Mouse (Mus musculus) left cerebral cortex, adult 18-20 months (tissue): ENCODE data around the gene Kng2. TPM values are rescaled to one million over a fixed set of nuclear protein-coding genes. Genes with fewer than 3 reads are reported as not detected.
"Not testable (repeated sequence)": the region's sequence is repeated elsewhere in the genome, so short reads cannot be mapped to it uniquely, and the experiment has no call there.

ENCODE experiments used
- DNase-seq, 2 experiments: peaks; one replicate each; pipeline ENCODE4 v3.0.0; 2021 to 2022; ENCODE audit warnings: low spot score in 2 of 2, mixed read lengths in 1 of 2
- total RNA-seq, 2 experiments: library from RNA; stranded (reverse); gene quantifications; 2 replicates each; pipeline ENCODE4 v1.2.3; 2021

Gene Kng2
- total RNA-seq, 2 experiments from 2014 or later, result not detected

DNA sequence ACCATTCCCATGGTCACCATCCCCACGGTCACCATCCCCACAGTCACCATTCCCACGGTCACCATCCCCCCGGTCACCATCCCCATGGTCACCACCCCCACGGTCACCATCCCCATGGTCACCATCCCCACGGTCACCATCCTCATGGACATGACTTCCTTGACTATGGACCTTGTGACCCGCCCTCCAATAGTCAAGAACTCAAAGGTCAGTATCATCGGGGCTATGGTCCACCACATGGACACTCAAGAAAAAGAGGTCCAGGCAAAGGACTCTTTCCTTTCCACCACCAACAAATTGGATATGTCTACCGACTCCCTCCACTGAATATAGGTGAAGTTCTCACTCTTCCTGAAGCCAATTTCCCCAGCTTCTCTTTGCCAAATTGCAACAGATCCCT lies 68.2 kb downstream of the Kng2 start:
- DNase-seq, result no peak

DNA sequence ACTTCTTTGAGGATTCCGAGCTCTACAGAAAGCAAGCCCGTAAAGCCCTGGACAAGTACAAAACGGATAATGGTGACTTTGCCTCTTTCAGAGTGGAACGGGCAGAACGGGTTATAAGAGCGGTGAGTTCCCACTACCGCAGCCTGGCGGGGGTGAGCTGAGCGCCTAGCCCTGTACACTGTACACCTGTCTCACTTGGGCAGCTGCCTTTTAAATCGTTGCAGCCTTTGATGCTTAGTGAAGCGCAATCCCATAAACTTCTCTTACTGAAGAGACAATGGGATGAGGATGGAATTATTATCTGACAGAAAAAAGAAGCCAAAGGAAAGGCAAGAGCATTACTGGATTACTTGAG lies 73.2 kb downstream of the Kng2 start:
- DNase-seq, result no peak

DNA sequence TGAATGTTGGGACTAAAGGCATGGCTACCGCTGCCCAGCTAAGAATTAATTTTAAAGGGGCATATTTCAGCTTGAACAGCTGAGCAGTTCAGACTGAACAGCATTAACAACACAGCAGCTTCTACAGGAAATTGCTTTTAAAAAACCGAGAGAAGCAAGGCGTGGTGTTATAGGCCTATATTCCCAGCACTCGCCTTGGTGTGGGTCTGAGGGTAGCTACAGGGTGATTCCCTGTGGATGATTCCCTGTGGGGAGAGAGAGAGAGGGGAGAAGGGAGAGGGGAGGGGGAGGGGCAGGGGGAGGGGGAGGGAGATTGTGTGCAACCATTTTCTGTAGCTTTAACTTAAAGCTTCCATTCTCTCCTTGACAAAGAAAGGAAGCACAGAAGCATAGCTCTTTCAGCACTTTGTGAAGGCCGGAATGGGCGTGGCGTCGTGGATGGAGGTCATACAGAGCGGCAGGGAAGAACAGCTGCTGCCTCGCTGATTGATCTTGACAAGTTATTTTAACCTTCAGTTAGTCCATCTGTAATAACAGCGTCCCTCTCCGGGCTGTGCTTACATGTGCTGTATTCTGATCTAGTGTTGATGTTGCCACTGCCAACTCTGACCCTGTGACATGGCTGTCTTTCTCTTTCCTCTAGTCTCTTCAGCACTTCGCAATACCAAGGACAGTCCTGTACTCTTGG lies 73.7 kb downstream of the Kng2 start:
- no peak for DNase-seq

DNA sequence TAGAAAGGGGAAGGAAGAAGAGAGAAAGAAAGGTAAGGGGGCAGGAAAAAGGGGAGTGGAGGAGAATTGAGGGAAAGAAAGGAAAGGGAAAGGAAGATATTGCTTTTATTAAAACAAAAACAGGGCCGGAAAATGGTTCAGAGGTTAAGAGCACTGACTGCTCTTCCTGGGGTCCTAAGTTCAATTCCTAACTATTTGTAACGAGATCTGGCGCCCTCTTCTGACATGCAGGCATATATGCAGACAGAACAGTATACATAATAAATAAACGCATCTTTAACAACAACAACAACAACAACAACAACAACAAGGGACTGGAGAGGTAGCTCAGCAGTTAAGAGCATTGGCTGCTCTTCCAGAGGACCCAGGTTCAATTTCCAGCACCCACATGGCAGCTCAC lies 76.2 kb downstream of the Kng2 start:
- DNase-seq, result no peak

- DNase-seq, result no peak
These were observed 78.4 kb downstream of the Kng2 start, which contains the start of gene Hrg for GRCm38 (mm10) chr16:22950840-22951395. Gene Hrg, plus strand, starts transcription at chr16:22951072.

- no peak for DNase-seq
These were observed 81.9 kb downstream of the Kng2 start for GRCm38 (mm10) chr16:22947371-22947770.

DNA sequence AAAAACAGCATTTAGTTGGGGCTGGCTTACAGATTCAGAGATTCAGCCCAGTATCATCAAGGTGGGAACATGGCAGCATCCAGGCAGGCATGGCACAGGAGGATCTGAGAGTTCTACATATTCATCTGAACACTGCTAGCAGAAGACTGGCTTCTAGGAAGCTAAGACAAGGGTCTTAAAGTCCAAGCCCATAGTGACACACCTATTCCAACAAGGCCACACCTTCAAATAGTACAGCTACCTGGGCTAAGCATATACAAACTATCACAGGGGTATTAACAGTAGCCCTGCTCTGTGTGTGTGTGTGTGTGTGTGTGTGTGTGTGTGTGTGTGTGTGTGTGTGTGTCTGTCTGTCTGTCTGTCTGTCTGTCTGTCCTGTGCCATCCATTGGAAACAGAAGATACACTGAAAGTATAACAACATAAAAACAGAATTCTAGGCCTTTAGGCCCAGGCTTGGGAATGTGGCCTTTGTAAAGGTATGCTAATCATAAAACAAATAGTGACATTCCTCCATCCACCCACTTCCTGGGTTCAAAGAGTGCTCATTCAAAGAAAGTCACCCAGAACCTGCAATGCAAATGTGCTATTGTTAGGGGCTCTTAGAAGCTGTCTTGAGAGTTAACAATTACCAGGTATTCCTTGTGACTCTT lies 87.3 kb downstream of the Kng2 start:
- not testable (repeated sequence) for DNase-seq

DNA sequence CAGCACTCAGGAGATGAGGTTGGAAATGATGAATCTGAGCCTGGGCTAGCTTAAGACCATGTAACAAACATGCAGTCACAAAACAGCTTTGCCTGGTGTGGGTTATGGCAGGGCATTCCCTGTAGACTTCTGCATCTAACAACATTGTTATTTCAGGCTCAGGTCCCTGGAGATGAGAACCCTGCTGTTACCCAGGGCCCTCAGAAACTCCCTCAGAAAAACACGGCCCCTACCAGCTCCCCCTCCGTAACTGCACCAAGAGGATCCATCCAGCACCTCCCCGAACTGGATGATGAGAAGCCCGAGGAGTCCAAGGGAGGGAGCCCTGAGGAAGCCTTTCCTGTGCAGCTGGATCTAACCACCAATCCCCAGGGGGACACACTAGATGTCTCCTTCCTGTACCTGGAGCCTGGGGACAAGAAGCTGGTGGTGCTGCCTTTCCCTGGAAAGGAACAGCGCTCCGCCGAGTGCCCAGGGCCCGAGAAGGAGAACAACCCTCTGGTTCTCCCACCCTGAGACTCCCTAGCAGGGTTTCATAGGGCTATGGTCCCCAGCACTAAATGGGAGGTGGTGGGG lies 90.1 kb downstream of the Kng2 start:
- no peak for DNase-seq

DNA sequence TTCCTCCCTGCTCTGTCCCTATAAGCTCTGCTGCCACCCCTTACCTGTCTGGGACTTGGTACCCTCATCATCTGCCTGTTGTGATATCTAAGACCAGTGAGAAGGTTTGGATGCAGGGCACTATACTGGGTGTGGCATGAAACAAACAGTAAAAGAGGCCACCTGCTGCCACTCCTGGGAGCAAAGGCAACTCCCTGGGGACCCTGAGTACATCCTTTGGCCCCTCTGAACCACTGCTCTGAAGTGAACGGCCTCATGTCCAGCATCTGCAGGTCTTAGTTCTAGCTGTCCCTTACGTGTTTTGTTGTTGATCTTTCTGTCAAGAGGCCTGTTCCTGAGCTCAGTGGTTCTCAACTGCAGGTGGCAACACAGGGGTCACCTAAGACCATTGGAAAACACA lies 90.7 kb downstream of the Kng2 start:
- no peak for DNase-seq

- DNase-seq, result no peak
These were observed 91.7 kb downstream of the Kng2 start for GRCm38 (mm10) chr16:22937631-22938030.

Other genes starting within 250 kb of the Kng2 start
- not detected for gene Crygs, start 217.9 kb downstream of the Kng2 start, total RNA-seq
- 10 to 100 TPM; 14.3 to 14.9 TPM for gene Tbccd1, start 171.8 kb downstream of the Kng2 start, total RNA-seq
- gene Dnajb11, start 171.6 kb downstream of the Kng2 start, total RNA-seq, result 10 to 100 TPM; 67.1 to 67.8 TPM
- not detected for gene Ahsg, start 138.2 kb downstream of the Kng2 start, total RNA-seq
- gene Fetub, start 111.1 kb downstream of the Kng2 start, total RNA-seq, result not detected
- gene Hrg, start 78.4 kb downstream of the Kng2 start, total RNA-seq, result not detected
- gene Kng1, start 28.4 kb upstream of the Kng2 start, total RNA-seq, result not detected
- gene Eif4a2, start 78.0 kb upstream of the Kng2 start, total RNA-seq, result 100 to 1,000 TPM; 894 to 957 TPM
- 1 to 10 TPM; 5.0 to 6.5 TPM for gene Rfc4, start 98.3 kb upstream of the Kng2 start, total RNA-seq
- not detected for gene Adipoq, start 117.1 kb upstream of the Kng2 start, total RNA-seq
- gene St6gal1, start 195.3 kb upstream of the Kng2 start, total RNA-seq, result 10 to 100 TPM; 16.2 to 17.6 TPM